Mouse (Mus musculus) R1 (cell line): Measurements from ENCODE around the gene Ssbp3.

Experiments
- DNase-seq: peaks from one replicate; pipeline ENCODE4 v3.0.0-alpha.2; 2018; ENCODE audit warnings: low read depth, low spot score

Ssbp3 gene

GRCm38 (mm10) chr4:106934931-106935582 is 24.6 kb downstream of the Ssbp3 start:
- DNase-seq = no peak

- no peak for DNase-seq
Measured at GRCm38 (mm10) chr4:106935583-106935935, 25.1 kb downstream of the Ssbp3 start.

- DNase-seq = no peak
Measured at GRCm38 (mm10) chr4:106936041-106936440, 25.5 kb downstream of the Ssbp3 start.

DNA sequence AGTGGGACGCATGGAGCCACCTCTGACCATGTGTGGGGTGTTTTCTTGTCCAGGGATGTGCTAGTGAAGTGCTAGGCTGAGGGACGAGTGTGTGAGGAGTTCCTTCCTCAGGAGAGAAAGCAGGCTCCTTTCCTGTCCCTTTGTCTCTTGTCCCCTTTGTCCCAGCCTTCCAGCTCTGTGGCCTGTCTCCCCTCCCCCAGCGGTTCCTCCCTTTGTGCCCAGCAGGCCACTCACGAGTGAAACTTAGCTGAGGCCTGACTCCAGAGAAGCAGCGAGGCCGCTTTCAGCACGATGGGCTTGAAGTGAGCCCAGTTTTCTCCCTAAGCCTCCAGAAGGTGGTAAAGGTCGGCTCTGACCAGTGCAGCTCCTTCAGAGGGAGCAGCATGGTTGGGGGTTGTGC is 26.2 kb downstream of the Ssbp3 start:
- DNase-seq = no peak

GRCm38 (mm10) chr4:106938506-106939222 is 28.2 kb downstream of the Ssbp3 start:
- DNase-seq = no peak

DNA sequence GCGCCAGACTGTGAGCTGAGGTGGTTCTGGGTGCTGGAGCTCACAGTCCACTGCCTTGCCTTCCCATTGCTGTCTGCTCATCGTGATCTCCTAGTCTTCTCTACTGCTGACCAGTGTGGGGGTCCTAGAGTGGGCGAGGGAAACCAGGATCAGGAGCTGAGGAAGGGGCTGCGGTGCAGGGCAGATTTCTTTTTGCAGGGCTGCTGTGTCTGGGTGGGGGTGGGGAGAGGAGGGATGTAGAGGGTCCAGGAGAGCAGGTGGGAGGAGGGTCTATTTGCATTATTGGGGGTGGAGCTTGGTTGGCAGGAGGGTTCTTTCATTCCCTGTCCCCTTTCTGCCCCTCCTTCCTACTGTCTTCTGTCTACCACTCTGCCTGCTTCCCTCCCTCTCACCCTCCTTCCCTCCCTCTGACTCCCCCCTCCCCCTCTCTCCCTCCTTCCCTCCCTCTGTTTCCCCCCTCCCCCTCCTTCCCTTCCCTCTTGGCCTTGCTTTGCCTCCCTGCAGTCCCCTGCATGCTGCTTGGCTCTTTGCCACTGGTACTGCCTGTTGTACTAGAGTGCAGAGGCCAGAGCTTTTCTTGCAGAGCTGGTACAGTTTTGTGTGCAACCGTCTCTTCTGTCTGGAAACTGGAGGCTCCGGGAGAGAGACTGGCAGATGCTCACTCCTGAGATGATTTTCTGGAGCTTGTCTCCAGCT is 28.9 kb downstream of the Ssbp3 start:
- DNase-seq = peak; percentile 87

- DNase-seq = no peak
Measured at GRCm38 (mm10) chr4:106939919-106940227, 29.4 kb downstream of the Ssbp3 start.

- DNase-seq = no peak
Measured at GRCm38 (mm10) chr4:106940945-106941344, 30.4 kb downstream of the Ssbp3 start.

GRCm38 (mm10) chr4:106941475-106941874 is 31.0 kb downstream of the Ssbp3 start:
- peak; percentile 47 for DNase-seq

DNA sequence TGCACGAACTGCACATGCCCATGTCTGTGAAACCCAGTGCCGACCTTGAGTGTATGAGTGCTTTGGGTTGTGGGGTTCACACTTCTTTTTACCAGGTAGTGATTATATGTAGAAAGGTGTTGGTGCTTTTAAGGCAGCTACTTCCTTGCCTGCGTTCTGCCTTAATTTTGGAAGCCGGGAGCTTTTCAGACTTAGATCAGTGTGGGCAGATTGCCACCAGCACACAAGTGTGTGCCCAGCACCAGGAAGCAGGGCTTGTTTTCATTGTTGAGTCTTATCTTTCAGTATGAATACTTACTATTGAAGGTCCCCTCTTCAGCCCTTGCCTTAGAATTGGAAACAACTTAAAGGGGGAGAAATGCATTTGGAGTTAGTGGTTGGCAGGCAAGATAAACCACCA is 32.0 kb downstream of the Ssbp3 start:
- no peak for DNase-seq

DNA sequence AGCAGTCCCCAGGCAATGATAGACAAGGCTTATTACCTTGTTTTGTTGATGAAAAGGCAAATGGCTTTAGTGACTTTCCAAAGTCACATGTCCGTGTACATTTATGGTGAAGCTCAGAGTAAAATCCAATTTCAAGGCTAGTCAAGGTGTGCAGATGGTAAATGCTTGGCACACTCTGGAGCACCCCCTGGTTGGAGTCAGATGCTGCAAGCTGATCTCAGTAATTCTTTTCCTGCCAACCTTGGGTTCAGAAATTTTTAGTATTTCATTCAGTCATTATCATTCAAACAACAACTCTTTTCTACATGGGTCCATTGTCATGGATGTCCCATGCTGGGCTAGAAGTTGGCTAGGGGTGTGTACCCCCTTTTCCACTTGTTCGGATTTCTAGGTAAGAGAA is 33.1 kb downstream of the Ssbp3 start:
- DNase-seq = peak; percentile 41

GRCm38 (mm10) chr4:106944898-106945297 is 34.4 kb downstream of the Ssbp3 start:
- DNase-seq = no peak

GRCm38 (mm10) chr4:106947741-106948140 is 37.2 kb downstream of the Ssbp3 start:
- no peak for DNase-seq

DNA sequence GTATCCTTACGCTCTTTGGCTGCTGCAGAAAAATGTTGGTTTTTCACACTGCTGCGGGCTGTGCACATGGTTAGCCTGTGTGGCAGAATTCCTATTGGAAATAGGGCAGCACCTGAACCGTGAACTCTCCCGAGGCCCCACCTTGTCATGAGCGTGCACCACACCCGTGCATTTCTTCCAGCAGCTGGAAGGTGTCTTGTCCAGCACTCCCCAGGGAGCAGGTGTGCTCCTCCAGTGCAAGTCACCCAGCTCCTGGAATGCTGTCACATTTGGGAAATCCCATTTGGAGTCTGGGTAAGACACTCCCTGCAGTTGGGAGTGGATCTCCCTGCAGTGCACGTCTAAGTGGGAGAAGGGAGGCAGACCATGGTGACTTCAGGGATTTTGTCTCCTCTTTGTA is 38.0 kb downstream of the Ssbp3 start:
- DNase-seq = peak; percentile 41

DNA sequence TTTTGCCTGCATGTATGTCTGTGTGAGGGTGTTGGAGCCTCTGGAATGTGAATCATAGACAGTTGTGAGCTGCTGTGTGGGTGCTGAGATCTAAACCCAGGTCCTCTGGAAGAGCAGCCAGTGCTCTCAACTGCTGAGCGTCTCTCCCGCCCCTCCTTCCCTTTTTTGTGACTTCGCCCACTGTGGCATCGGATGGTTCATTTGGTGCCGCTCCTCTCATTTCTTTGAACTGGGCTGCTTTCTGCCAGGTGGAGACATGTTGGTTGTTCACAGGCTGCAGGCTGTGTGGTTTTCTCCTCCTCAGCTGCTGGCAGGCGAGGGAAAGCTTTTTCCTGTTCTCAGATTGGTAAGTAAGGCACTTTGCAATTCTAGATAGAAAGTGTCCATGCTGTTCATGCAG is 38.7 kb downstream of the Ssbp3 start:
- DNase-seq = no peak

GRCm38 (mm10) chr4:106950801-106951200 is 40.3 kb downstream of the Ssbp3 start:
- no peak for DNase-seq

DNA sequence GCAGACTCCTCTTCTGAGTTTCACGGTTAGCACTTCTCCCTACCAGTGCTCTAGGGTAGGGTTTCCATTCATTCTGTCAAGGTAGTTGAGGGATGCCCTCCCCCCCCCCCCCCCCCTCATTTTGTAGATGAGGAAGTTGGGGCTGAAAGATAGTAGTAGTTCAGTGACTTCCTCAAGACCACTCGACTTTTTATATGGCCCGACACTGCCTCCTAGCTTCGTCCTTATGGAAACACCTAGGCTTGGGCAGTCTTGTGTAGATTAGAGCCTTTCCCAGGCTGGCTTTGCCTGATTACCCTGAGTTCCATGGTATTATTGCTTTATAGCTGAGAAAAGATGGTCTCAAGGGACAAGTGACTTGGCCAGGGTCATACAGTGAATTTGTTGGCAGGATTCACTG is 41.0 kb downstream of the Ssbp3 start:
- no peak for DNase-seq

- peak; percentile 83 for DNase-seq
Measured at GRCm38 (mm10) chr4:106953221-106953620, 42.7 kb downstream of the Ssbp3 start.

DNA sequence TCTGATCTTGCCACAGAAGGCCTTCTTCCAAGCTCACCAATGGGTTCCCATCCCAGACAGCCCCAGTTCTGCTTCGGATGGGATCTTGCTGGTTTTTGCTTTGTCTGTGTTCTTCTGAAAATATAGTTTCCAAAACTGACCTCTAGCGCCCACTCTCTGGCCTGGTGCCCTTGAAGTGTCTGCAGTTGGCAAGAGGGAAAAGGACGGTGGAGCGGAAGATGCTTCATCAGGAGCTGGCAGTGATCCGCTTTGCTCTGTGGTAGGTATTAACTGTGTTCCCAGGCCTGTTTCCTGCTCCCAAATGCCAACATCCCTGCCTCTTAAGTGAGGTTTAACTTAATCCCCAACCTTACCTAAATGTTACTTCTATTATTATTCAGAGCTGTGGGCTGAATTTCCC is 43.3 kb downstream of the Ssbp3 start:
- DNase-seq = no peak

DNA sequence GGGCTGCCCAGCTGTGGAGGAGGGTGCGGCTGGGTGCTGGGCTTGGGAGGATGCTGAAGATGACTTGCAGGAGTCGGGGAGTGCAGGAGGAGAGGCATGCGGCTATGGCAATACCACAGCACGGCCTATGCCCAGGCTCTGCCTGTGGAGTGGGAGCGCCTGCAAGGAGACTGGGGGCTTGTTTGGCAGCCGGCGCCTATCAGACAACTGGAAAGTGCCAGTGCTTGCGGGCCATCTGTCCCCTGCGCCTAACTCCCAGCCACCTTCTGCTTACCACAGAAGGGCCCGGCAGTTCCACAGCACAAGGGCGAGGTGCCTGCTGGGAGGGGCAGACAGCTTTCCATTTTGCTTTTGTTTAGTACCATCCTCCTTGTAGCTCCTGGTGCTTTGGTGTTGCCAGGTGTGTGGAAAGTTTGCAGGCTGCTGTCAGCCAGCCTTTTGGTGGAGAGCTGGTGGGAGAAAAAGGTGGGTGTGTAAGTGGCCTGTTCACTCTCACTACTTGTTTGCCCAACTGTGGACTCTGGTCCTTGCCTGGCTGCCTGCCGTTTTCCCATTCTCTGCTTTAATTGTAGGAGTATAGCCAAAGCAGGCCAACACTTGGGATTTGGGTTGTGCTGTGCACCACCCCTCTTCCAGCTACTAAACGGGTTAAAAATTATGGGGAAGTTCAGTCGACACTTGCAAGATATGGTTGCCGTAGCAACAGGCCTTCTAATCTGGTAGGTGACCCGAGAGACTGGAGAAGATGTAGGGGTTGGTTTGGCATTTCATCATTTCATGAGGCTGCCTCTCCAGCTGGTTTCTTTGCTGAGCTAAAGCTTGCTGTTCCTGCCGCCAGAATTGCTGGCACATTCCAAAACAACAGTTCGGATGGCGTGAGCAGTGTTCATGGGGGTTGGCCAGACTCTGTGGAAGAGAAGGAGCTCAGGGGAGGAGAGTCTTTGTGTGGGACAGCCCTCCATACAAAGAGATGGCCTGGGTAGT is 45.5 kb downstream of the Ssbp3 start:
- peak; percentile 49 for DNase-seq

- DNase-seq = no peak
Measured at GRCm38 (mm10) chr4:106958117-106958516, 47.6 kb downstream of the Ssbp3 start.

GRCm38 (mm10) chr4:106958561-106958960 is 48.1 kb downstream of the Ssbp3 start:
- DNase-seq = no peak
